ENCODE assay signal across 8 mouse cellular contexts in genomic region chr12:112542920-112543300, GRCm38 (mm10). TPM values are rescaled to one million over a fixed set of nuclear protein-coding genes. Genes with fewer than 3 reads are reported as not detected.
DNase-seq lines count a peak whose midpoint lies in the region; ATAC-seq and TF ChIP-seq lines count a peak whose summit lies in the region.

No protein-coding gene starts in this region.

- no peak overlapping the region for H3K4me3 ChIP-seq in hindbrain, embryonic 12.5 days
- H3K4me3 ChIP-seq in lung, postnatal 0 days (ENCODE audit: low read depth, low read length): no peak overlapping the region

- peak overlapping the region; percentile 16; the same call in 1 of the 2 replicates for H3K4me2 ChIP-seq in hindbrain, embryonic 12.5 days (replicated peaks)
- H3K4me2 ChIP-seq in lung, postnatal 0 days (replicated peaks; ENCODE audit: low read depth, low read length): no peak overlapping the region

- TF ChIP-seq EP300 in lung, postnatal 0 days (IDR thresholded peaks at IDR 0.05): no peak

- H3K27ac ChIP-seq in hindbrain, embryonic 12.5 days: peak overlapping the region; percentile 76; the same call in 1 of the 2 replicates
- H3K27ac ChIP-seq in lung, postnatal 0 days (ENCODE audit: low read length): no peak overlapping the region

- H3K4me1 ChIP-seq in hindbrain, embryonic 12.5 days: peaks cover 49% of the 10 kb centered on the region
- no peaks in the 10 kb centered on the region for H3K4me1 ChIP-seq in lung, postnatal 0 days (ENCODE audit: insufficient read depth, low read depth, low read length)

- peak; percentile 68 for ATAC-seq in hindbrain, embryonic 12.5 days (ENCODE audit: low FRiP score)
- peak; percentile 58 for ATAC-seq in lung, postnatal 0 days

- WGBS in hindbrain, embryonic 12.5 days: 2% methylated on average over 11 of the region's 11 CpGs
- WGBS in lung, postnatal 0 days: 10% methylated on average over 11 of the region's 11 CpGs

- peak; percentile 96 for TF ChIP-seq CTCF in lung, postnatal 0 days (IDR thresholded peaks at IDR 0.05)

- H3K36me3 ChIP-seq in hindbrain, embryonic 12.5 days: no peaks in the 10 kb centered on the region
- no peaks in the 10 kb centered on the region for H3K36me3 ChIP-seq in lung, postnatal 0 days (ENCODE audit: insufficient read depth, low read length)

- no peak overlapping the region for H3K9ac ChIP-seq in hindbrain, embryonic 12.5 days
- no peak overlapping the region for H3K9ac ChIP-seq in lung, postnatal 0 days (replicated peaks; ENCODE audit: low read depth)

- peaks cover 40% of the 10 kb centered on the region for H3K27me3 ChIP-seq in hindbrain, embryonic 12.5 days
- no peaks in the 10 kb centered on the region for H3K27me3 ChIP-seq in lung, postnatal 0 days (replicated peaks; ENCODE audit: insufficient read depth, low read length)

- DNase-seq in MN1 (ENCODE audit: low spot score): peak; percentile 88
- DNase-seq in cerebellum, adult 9-10 months: peak; percentile 77
- peak; percentile 66 to 91 for DNase-seq in frontal cortex, postnatal 10 days (ENCODE audit: low spot score in 2 of 2)
- DNase-seq in layer of hippocampus, adult 9-11 months: peak; percentile 85
- peak; percentile 86 for DNase-seq in lung, postnatal 0 days (ENCODE audit: low spot score)
- DNase-seq in ovary, postnatal 36 days (ENCODE audit: low spot score): peak; percentile 87
- DNase-seq in thymus, postnatal 10 days (ENCODE audit: low spot score in 2 of 2): peak; percentile 38 to 87

- H3K9me3 ChIP-seq in hindbrain, embryonic 12.5 days (replicated peaks): no peaks in the 10 kb centered on the region
- no peaks in the 10 kb centered on the region for H3K9me3 ChIP-seq in lung, postnatal 0 days (ENCODE audit: low read length)

RNA-seq across cellular contexts. Expression of gene Tmem179, which starts 26.4 kb away (rescaled TPM):
- 14.6 and 16.1 TPM in 2 replicates for polyA plus RNA-seq in hindbrain, embryonic 12.5 days (2016; fragmentation: Nextera tagmentation; extraction: Ambion mirVana)
- polyA plus RNA-seq in lung, postnatal 0 days (2015; fragmentation: Nextera tagmentation; extraction: Ambion mirVana): 0.07 TPM in 1 of 2 replicates, not detected in the other

RNA-seq across cellular contexts. Expression of gene Inf2, which starts 45.7 kb away (rescaled TPM):
- polyA plus RNA-seq in hindbrain, embryonic 12.5 days (2016; fragmentation: Nextera tagmentation; extraction: Ambion mirVana): 1.5 and 2.1 TPM in 2 replicates
- 4.9 and 5.2 TPM in 2 replicates for polyA plus RNA-seq in lung, postnatal 0 days (2015; fragmentation: Nextera tagmentation; extraction: Ambion mirVana)

RNA-seq across cellular contexts. Expression of gene A530016L24Rik, which starts 53.7 kb away (rescaled TPM):
- 0.13 TPM in 1 of 2 replicates, not detected in the other for polyA plus RNA-seq in hindbrain, embryonic 12.5 days (2016; fragmentation: Nextera tagmentation; extraction: Ambion mirVana)
- 0.04 TPM in 1 of 2 replicates, not detected in the other for polyA plus RNA-seq in lung, postnatal 0 days (2015; fragmentation: Nextera tagmentation; extraction: Ambion mirVana)

Comparison
In these comparisons a context has a peak if more than half of its experiments do, and no peak if none do; other contexts are left out.
1. RNA of gene Tmem179, which starts 26.4 kb away (polyA plus RNA-seq): 14.6 to 16.1 TPM in hindbrain, embryonic 12.5 days; 0.07 TPM in lung, postnatal 0 days; every median in the first group is over 10 times any median in the second.
2. Peak in every context shown above with its lines, with median percentiles within 50 percentile points of each other: DNase-seq.